Mouse (Mus musculus) olfactory bulb, adult 2 months (tissue): ENCODE measurements around the gene Klf4. TPM values are rescaled to one million over a fixed set of nuclear protein-coding genes. Genes with fewer than 3 reads are reported as not detected.
A peak's percentile ranks its signal among the peaks of the same experiment; 100 is the strongest.

Source experiments
- H3K27ac ChIP-seq: fragments of 200-500 bp; 2 replicates; pipeline ENCODE4 v1.5.1; 2012; ENCODE audit warnings: low read depth, low read length; ENCODE audit not compliant: insufficient read depth
- H3K4me1 ChIP-seq: fragments of 200-500 bp; 2 replicates; pipeline ENCODE4 v1.6.1; 2012; ENCODE audit warnings: low read length; ENCODE audit not compliant: control insufficient read depth, insufficient read depth
- H3K4me3 ChIP-seq: fragments of 200-500 bp; 2 replicates; pipeline ENCODE4 v1.5.1; 2012; ENCODE audit warnings: mild to moderate bottlenecking, low read depth, low read length, moderate library complexity; ENCODE audit not compliant: insufficient read depth
- CTCF ChIP-seq: fragments of 200-500 bp; IDR thresholded peaks from 2 replicates; pipeline ENCODE4 v1.5.1; 2012; ENCODE audit warnings: low read depth, mild to moderate bottlenecking, low read length, moderate library complexity; ENCODE audit not compliant: insufficient read depth
- POLR2A ChIP-seq: fragments of 200-500 bp; IDR thresholded peaks from 2 replicates; pipeline ENCODE4 v1.6.1; 2012; ENCODE audit warnings: mild to moderate bottlenecking, low read depth, low read length, moderate library complexity; ENCODE audit not compliant: insufficient read depth
- whole genome bisulfite sequencing: fragments of 180-500 bp; shearing (Covaris S2); methylation state at CpG from one replicate; pipeline ENCODE4 v1.1.7; 2018; 5-methylcytosine and 5-hydroxymethylcytosine counted together
- polyA plus RNA-seq: library from polyadenylated mRNA; stranded (reverse); fragments of >200 nt; gene quantifications from 2 replicates; pipeline ENCODE4 v1.2.4, GENCODE M21; 2012; ENCODE audit warnings: low replicate concordance; ENCODE audit not compliant: missing spikeins, insufficient read depth, insufficient read length

The Klf4 gene
- polyA plus RNA-seq, 1 experiment, result not detected

DNA sequence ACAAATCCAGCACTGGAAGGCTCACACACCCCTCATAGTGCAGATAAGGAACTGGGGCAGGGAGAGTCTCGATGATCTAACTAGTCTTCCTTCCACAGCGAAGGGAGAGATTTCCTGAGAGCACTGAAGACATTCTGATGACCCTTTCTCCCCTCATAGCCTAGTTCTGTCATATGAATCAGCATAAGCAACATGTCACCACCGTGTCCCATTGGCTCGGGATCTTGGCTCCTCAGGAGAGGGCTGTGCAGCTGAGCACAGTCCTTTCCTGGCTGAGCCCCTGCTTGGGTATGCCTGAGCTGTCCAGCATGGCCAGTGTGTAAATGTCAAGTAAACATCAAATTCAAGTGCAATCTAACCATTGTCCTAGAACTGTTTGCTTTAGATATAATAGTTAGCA is 9.0 kb upstream of the Klf4 start:
- Histone ChIP-seq H3K4me1 (no peaks in the 10 kb centered on the region), H3K27ac (no peak overlapping the region), H3K4me3 (no peak overlapping the region)
- TF ChIP-seq POLR2A (no peak), CTCF (no peak)
- WGBS, result 77% methylated on average over 4 of the region's 4 CpGs

DNA sequence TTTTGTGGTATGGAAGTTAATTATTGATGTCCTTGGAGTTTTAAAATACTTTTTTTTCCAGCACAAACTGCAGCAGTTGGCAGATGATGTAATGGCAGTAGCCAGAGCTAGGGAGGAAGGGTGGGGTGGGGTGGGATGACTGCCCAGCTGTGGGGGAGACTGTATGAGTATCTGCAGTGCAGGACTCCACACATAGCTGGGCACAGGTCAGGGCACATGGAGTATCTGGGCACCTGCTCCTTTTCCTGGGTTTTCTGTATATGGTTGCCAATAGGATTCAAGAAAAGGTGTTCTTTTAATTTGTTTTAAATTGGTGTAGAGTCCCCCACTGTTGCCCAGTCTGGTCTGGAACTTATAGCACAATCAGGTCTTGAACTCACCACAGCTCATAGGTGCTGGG is 2.7 kb upstream of the Klf4 start:
- no peak overlapping the region for H3K4me3 ChIP-seq
- TF ChIP-seq CTCF (no peak), POLR2A (no peak)
- H3K27ac ChIP-seq, result no peak overlapping the region
- H3K4me1 ChIP-seq, result peaks cover 22% of the 10 kb centered on the region

DNA sequence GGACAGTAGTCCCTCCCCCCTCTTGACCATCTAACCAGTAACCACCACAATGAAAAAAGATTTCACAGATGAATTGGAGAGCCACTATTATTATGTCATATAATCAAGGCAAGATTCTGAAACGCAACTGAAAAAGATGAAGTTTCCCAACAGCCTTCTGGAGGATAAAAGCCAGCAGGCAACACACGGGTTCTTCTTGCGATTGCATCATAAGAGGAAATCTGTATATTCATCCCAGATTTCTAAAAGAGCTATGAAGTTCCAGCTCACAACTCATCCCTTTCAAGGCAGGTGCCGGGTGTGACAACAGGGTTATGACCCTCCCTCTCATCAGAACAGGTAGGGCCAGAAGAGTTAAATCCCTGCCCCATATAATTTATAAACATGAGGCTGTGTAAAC is 2.2 kb upstream of the Klf4 start:
- no peak overlapping the region for H3K4me3 ChIP-seq
- peaks cover 24% of the 10 kb centered on the region for H3K4me1 ChIP-seq
- no peak for TF ChIP-seq POLR2A
- no peak for TF ChIP-seq CTCF
- 81% methylated on average over 4 of the region's 4 CpGs for WGBS
- no peak overlapping the region for H3K27ac ChIP-seq

DNA sequence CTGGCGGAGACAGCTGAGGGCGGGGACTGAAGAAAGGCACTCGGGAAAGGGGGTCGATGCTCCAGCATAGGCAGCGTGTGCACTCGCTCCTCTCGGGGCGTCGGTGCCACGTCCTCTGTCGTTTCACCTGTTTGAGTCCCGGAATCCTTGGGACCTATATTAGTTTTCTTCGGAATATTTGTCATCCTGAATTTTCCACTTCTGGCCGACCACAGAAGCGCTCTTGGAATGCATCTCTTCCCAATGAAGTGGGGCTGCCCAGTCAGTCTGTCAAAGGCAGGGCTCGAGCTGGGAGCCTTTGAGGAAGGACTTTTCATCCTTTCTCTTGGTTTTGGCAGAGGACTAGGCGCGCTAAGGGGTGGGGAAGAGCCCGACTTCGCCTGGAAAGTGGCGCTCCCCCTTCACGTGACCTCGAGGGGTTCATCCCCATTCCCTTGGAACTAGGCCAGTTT is 1.6 kb upstream of the Klf4 start:
- TF ChIP-seq CTCF, result no peak
- TF ChIP-seq POLR2A, result no peak
- Histone ChIP-seq H3K4me3 (peak overlapping the region; percentile 64), H3K27ac (no peak overlapping the region), H3K4me1 (peaks cover 24% of the 10 kb centered on the region)
- 8% methylated on average over 23 of the region's 23 CpGs for WGBS

DNA sequence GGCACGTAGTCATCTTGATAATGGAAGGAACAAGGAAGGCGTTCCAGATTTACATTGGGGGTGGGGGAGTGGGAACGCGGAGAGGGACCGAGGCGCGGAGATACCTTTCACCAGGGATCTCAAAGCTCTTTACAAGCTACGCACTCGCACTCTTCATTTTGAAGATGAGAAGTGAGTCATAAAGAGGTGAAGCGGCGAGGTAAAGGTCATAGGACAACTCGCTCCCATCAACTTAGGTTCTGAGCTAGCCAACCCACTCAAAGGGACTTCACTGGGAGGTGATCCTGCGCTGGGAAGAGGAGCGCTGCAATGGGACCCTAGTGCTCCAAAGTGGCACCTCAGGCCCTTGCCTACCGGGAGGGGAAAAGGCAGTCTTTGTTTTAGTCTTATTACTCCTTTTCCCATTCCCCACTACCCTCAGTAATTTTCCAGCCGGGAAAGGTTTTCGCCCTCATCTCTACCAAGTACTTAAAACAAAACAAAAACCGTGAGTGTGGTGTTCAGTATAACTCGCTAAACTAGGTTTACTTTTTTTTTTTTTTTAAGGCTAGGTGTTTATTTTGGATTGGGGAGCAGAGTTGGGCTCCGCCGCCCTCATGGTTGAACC is 1.0 kb upstream of the Klf4 start:
- 1% methylated on average over 21 of the region's 21 CpGs for WGBS

DNA sequence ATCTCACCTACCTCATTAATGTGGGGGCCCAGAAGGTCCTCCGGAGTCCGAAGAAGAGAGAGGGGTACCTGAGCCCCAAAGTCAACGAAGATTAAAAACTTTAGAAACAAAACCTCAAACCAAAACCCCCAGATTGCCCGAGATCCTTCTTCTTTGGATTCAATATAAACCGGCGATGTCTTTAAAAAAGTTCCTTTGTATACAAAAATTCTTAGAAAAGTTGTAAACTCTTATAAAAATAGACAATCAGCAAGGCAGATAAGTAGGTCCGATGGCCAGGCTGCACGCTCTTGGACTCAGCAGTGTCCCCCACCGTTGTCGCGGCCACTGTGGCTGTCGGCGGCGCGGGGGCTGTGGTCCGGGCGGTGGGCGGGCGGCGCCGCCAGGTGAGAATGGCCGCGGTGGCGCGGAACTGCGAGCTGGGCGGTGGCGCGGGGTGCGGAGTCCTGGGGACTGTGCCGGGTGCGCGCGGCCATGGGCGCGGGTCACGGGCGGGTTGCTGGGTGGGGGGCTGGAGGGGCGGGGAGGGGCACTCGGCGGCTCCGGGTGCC is 335 bp downstream of the Klf4 start:
- H3K4me1 ChIP-seq, result peaks cover 24% of the 10 kb centered on the region
- peak overlapping the region; percentile 64 for H3K4me3 ChIP-seq
- 1% methylated on average over 40 of the region's 42 CpGs for WGBS
- H3K27ac ChIP-seq, result no peak overlapping the region
- TF ChIP-seq POLR2A (no peak), CTCF (no peak)

More for the DNA sequence above, 1.0 kb upstream of the Klf4 start:
- TF ChIP-seq POLR2A (no peak), CTCF (no peak)
- Histone ChIP-seq H3K4me3 (peak overlapping the region; percentile 64), H3K27ac (peak overlapping the region; percentile 65), H3K4me1 (peaks cover 24% of the 10 kb centered on the region)

DNA sequence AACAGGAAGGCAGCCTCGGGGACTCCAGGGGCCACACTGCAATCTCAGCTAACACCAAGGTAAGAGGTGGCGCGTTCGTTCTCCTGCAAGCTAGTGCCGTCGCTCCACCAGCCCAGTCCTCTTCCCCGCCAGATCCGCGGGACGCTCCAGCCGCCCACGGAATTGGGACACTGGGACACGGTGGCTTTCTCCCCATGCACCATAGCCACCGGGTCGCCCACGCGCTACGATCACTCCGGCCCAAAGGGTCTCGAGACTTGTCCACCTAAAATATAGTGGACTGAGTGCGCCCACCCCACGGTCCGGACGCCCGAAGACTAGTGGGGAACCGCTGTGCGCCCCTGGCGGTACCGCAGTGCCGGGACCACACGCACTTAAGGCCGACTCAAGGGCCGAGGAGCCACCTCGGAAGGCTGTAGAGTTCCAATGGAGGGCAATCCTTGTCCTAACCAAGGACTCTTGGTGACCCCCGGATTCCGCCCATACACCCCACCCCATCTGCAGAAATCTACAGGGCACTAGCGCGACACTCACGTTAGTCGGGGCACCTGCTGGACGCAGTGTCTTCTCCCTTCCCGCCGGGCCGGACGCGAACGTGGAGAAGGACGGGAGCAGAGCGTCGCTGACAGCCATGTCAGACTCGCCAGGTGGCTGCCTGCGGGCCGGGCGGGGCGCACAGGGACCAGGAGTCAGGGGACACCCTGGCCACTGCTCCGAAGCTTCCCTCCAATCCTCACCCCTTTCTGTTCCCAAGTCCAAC is 990 bp downstream of the Klf4 start:
- Histone ChIP-seq H3K4me1 (peaks cover 24% of the 10 kb centered on the region), H3K4me3 (peak overlapping the region; percentile 64), H3K27ac (no peak overlapping the region)
- TF ChIP-seq CTCF, result 0 out of 2 replicates have a peak, but pooled peaks have one; percentile 11
- TF ChIP-seq POLR2A, result no peak
- 1% methylated on average over 56 of the region's 56 CpGs for WGBS

DNA sequence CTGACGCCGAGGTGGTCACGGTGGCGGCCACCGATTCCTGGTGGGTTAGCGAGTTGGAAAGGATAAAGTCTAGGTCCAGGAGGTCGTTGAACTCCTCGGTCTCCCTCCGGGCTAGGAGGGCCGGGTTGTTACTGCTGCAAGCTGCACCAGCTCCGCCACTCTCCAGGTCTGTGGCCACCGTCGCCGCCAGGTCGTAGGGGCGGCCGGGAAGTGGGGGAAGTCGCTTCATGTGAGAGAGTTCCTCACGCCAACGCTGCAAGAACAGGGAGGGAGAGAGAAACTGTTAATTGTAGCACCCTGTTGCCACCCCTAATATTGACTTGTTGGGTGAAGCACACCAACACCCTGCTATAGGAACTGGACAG is 1.6 kb downstream of the Klf4 start:
- 2% methylated on average over 20 of the region's 20 CpGs for WGBS
- Histone ChIP-seq H3K4me3 (peak overlapping the region; percentile 64), H3K27ac (no peak overlapping the region), H3K4me1 (peaks cover 24% of the 10 kb centered on the region)
- no peak for TF ChIP-seq POLR2A
- TF ChIP-seq CTCF, result no peak

DNA sequence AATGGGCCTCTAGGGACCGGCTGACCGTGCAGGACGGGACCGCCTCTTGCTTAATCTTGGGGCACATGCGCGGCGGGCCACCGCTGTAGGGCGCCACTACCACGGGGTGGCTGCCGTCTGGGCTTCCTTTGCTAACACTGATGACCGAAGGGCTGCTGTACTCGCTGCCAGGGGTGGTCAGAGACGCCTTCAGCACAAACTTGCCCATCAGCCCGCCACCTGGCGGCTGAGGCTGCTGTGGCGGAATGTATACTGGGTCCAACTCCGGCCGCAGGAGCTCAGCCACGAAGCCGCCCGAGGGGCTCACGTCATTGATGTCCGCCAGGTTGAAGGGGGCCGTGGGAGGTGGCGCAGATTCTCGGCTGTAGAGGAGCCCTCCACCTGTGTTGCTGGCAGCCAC is 2.0 kb downstream of the Klf4 start:
- TF ChIP-seq POLR2A (no peak), CTCF (peak; percentile 57; the same call in 1 of the 2 replicates)
- 3% methylated on average over 27 of the region's 27 CpGs for WGBS

More for the DNA sequence above, 2.0 kb downstream of the Klf4 start:
- peak overlapping the region; percentile 64 for H3K4me3 ChIP-seq
- H3K4me1 ChIP-seq, result peaks cover 24% of the 10 kb centered on the region
- H3K27ac ChIP-seq, result no peak overlapping the region
